Mouse (Mus musculus): Measurements from ENCODE around the gene Slc29a1. TPM values are rescaled to one million over a fixed set of nuclear protein-coding genes. Genes with fewer than 3 reads are reported as not detected.

Slc29a1 gene
- polyA plus RNA-seq, 1 experiment from 2014 or later = 137 TPM

GRCm38 (mm10) chr17:45555452-45556106, 43.8 kb downstream of the Slc29a1 start, which contains the start of gene Nfkbie:
Nfkbie (plus strand) TSS chr17:45555703.
- Histone ChIP-seq H3K9ac (ENCODE audit: low read length) (peak within 1 kb of the TSS; percentile 59), H3K27me3 (ENCODE audit: control insufficient read depth, insufficient read depth, low read length) (peaks cover 10% of the 10 kb centered on the region), H3K4me2 (ENCODE audit: low read depth, low read length) (peak within 1 kb of the TSS; percentile 69), H3K4me3 (ENCODE audit: low read length) (peak within 1 kb of the TSS; percentile 58), H3K36me3 (ENCODE audit: control insufficient read depth, insufficient read depth) (no peaks in the 10 kb centered on the region), H3K27ac (ENCODE audit: low read length) (no peak within 1 kb of the TSS), H3K9me3 (replicated peaks; ENCODE audit: control insufficient read depth, low read length) (no peaks in the 10 kb centered on the region), H3K4me1 (ENCODE audit: control insufficient read depth, insufficient read depth, low read length) (peaks cover 9% of the 10 kb centered on the region)
- under 1% methylated on average over 45 of the region's 45 CpGs for WGBS
- ATAC-seq (replicated peaks; ENCODE audit: extremely low read depth, insufficient read depth, low FRiP score) = peak; percentile 74

GRCm38 (mm10) chr17:45554420-45554819, 45.0 kb downstream of the Slc29a1 start:
- ATAC-seq (replicated peaks; ENCODE audit: extremely low read depth, insufficient read depth, low FRiP score) = no peak
- Histone ChIP-seq H3K4me1 (ENCODE audit: control insufficient read depth, insufficient read depth, low read length) (peaks cover 19% of the 10 kb centered on the region), H3K36me3 (ENCODE audit: control insufficient read depth, insufficient read depth) (no peaks in the 10 kb centered on the region), H3K27ac (ENCODE audit: low read length) (no peak overlapping the region), H3K9ac (ENCODE audit: low read length) (no peak overlapping the region), H3K27me3 (ENCODE audit: control insufficient read depth, insufficient read depth, low read length) (peaks cover 15% of the 10 kb centered on the region), H3K9me3 (replicated peaks; ENCODE audit: control insufficient read depth, low read length) (no peaks in the 10 kb centered on the region), H3K4me2 (ENCODE audit: low read depth, low read length) (no peak overlapping the region), H3K4me3 (ENCODE audit: low read length) (no peak overlapping the region)
- WGBS = 15% methylated on average over 1 of the region's 1 CpGs

GRCm38 (mm10) chr17:45553065-45553464, 46.3 kb downstream of the Slc29a1 start:
- no peak for ATAC-seq (replicated peaks; ENCODE audit: extremely low read depth, insufficient read depth, low FRiP score)

GRCm38 (mm10) chr17:45551816-45552451, 47.5 kb downstream of the Slc29a1 start:
- Histone ChIP-seq H3K9me3 (replicated peaks; ENCODE audit: control insufficient read depth, low read length) (no peaks in the 10 kb centered on the region), H3K4me1 (ENCODE audit: control insufficient read depth, insufficient read depth, low read length) (peaks cover 21% of the 10 kb centered on the region), H3K27ac (ENCODE audit: low read length) (no peak overlapping the region), H3K27me3 (ENCODE audit: control insufficient read depth, insufficient read depth, low read length) (peaks cover 36% of the 10 kb centered on the region), H3K36me3 (ENCODE audit: control insufficient read depth, insufficient read depth) (no peaks in the 10 kb centered on the region), H3K4me3 (ENCODE audit: low read length) (no peak overlapping the region), H3K4me2 (ENCODE audit: low read depth, low read length) (no peak overlapping the region), H3K9ac (ENCODE audit: low read length) (no peak overlapping the region)
- WGBS = 4% methylated on average over 8 of the region's 8 CpGs
- ATAC-seq (replicated peaks; ENCODE audit: extremely low read depth, insufficient read depth, low FRiP score) = no peak; the same call in 1 of the 2 replicates

More at GRCm38 (mm10) chr17:45553065-45553464, 46.3 kb downstream of the Slc29a1 start:
- H3K27me3 ChIP-seq (ENCODE audit: control insufficient read depth, insufficient read depth, low read length) = peaks cover 26% of the 10 kb centered on the region
- no peak overlapping the region for H3K27ac ChIP-seq (ENCODE audit: low read length)
- no peak overlapping the region for H3K9ac ChIP-seq (ENCODE audit: low read length)
- H3K4me2 ChIP-seq (ENCODE audit: low read depth, low read length) = no peak overlapping the region
- H3K4me3 ChIP-seq (ENCODE audit: low read length) = no peak overlapping the region
- peaks cover 21% of the 10 kb centered on the region for H3K4me1 ChIP-seq (ENCODE audit: control insufficient read depth, insufficient read depth, low read length)
- H3K36me3 ChIP-seq (ENCODE audit: control insufficient read depth, insufficient read depth) = no peaks in the 10 kb centered on the region
- no peaks in the 10 kb centered on the region for H3K9me3 ChIP-seq (replicated peaks; ENCODE audit: control insufficient read depth, low read length)
- WGBS = 70% methylated on average over 3 of the region's 3 CpGs

GRCm38 (mm10) chr17:45551249-45551796, 48.1 kb downstream of the Slc29a1 start:
- Histone ChIP-seq H3K9ac (ENCODE audit: low read length) (no peak overlapping the region), H3K4me2 (ENCODE audit: low read depth, low read length) (no peak overlapping the region), H3K4me1 (ENCODE audit: control insufficient read depth, insufficient read depth, low read length) (peaks cover 18% of the 10 kb centered on the region), H3K27me3 (ENCODE audit: control insufficient read depth, insufficient read depth, low read length) (peaks cover 37% of the 10 kb centered on the region), H3K9me3 (replicated peaks; ENCODE audit: control insufficient read depth, low read length) (no peaks in the 10 kb centered on the region), H3K36me3 (ENCODE audit: control insufficient read depth, insufficient read depth) (no peaks in the 10 kb centered on the region), H3K27ac (ENCODE audit: low read length) (no peak overlapping the region), H3K4me3 (ENCODE audit: low read length) (no peak overlapping the region)
- no peak for ATAC-seq (replicated peaks; ENCODE audit: extremely low read depth, insufficient read depth, low FRiP score)
- 60% methylated on average over 7 of the region's 7 CpGs for WGBS

- 0 out of 2 replicates have a peak overlapping the region, but pooled peaks have one; percentile 21 for H3K9ac ChIP-seq (ENCODE audit: low read length)
- peaks cover 17% of the 10 kb centered on the region for H3K4me1 ChIP-seq (ENCODE audit: control insufficient read depth, insufficient read depth, low read length)
- H3K4me2 ChIP-seq (ENCODE audit: low read depth, low read length) = peak overlapping the region; percentile 99
- no peaks in the 10 kb centered on the region for H3K9me3 ChIP-seq (replicated peaks; ENCODE audit: control insufficient read depth, low read length)
- no peak overlapping the region; the same call in 1 of the 2 replicates for H3K4me3 ChIP-seq (ENCODE audit: low read length)
- no peaks in the 10 kb centered on the region for H3K36me3 ChIP-seq (ENCODE audit: control insufficient read depth, insufficient read depth)
- H3K27me3 ChIP-seq (ENCODE audit: control insufficient read depth, insufficient read depth, low read length) = peaks cover 48% of the 10 kb centered on the region
- H3K27ac ChIP-seq (ENCODE audit: low read length) = no peak overlapping the region
- 34% methylated on average over 5 of the region's 5 CpGs for WGBS
- no peak for ATAC-seq (replicated peaks; ENCODE audit: extremely low read depth, insufficient read depth, low FRiP score)
Measured at GRCm38 (mm10) chr17:45550253-45550652, 49.2 kb downstream of the Slc29a1 start.

- no peaks in the 10 kb centered on the region for H3K36me3 ChIP-seq (ENCODE audit: control insufficient read depth, insufficient read depth)
- no peak within 1 kb of the TSS for H3K27ac ChIP-seq (ENCODE audit: low read length)
- peak within 1 kb of the TSS; percentile 73 for H3K4me3 ChIP-seq (ENCODE audit: low read length)
- no peaks in the 10 kb centered on the region for H3K9me3 ChIP-seq (replicated peaks; ENCODE audit: control insufficient read depth, low read length)
- 0 out of 2 replicates have a peak, but pooled peaks have one; percentile 5 for ATAC-seq (replicated peaks; ENCODE audit: extremely low read depth, insufficient read depth, low FRiP score)
- peak within 1 kb of the TSS; percentile 99 for H3K4me2 ChIP-seq (ENCODE audit: low read depth, low read length)
- peaks cover 53% of the 10 kb centered on the region for H3K27me3 ChIP-seq (ENCODE audit: control insufficient read depth, insufficient read depth, low read length)
- H3K4me1 ChIP-seq (ENCODE audit: control insufficient read depth, insufficient read depth, low read length) = peaks cover 21% of the 10 kb centered on the region
- 2% methylated on average over 13 of the region's 29 CpGs for whole genome bisulfite sequencing
- peak within 1 kb of the TSS; percentile 73 for H3K9ac ChIP-seq (ENCODE audit: low read length)
Measured at GRCm38 (mm10) chr17:45549617-45550181, 49.7 kb downstream of the Slc29a1 start, which contains the start of gene Tmem151b. Tmem151b (minus strand) TSS chr17:45549677.

- Histone ChIP-seq H3K4me1 (ENCODE audit: control insufficient read depth, insufficient read depth, low read length) (peaks cover 23% of the 10 kb centered on the region), H3K27me3 (ENCODE audit: control insufficient read depth, insufficient read depth, low read length) (peaks cover 62% of the 10 kb centered on the region), H3K4me3 (ENCODE audit: low read length) (peak overlapping the region; percentile 73), H3K9ac (ENCODE audit: low read length) (peak overlapping the region; percentile 73), H3K27ac (ENCODE audit: low read length) (no peak overlapping the region), H3K36me3 (ENCODE audit: control insufficient read depth, insufficient read depth) (no peaks in the 10 kb centered on the region), H3K4me2 (ENCODE audit: low read depth, low read length) (peak overlapping the region; percentile 99), H3K9me3 (replicated peaks; ENCODE audit: control insufficient read depth, low read length) (no peaks in the 10 kb centered on the region)
- peak; percentile 15 for ATAC-seq (replicated peaks; ENCODE audit: extremely low read depth, insufficient read depth, low FRiP score)
- WGBS = 3% methylated on average over 58 of the region's 68 CpGs
Measured at GRCm38 (mm10) chr17:45548541-45549512, 50.6 kb downstream of the Slc29a1 start.

All from heart, embryonic 16.5 days (tissue).